Mouse (Mus musculus) intestine, embryonic 15.5 days (tissue): ENCODE data around the gene Ripor3. TPM values are rescaled to one million over a fixed set of nuclear protein-coding genes. Genes with fewer than 3 reads are reported as not detected.

Experiments used
- ATAC-seq: fragments of 200-750 bp; cut with Nextera tagmentation; 2 replicates; pipeline ENCODE4 v1.8.0; 2017; ENCODE audit warnings: moderate TSS enrichment, moderate library complexity
- H3K27ac ChIP-seq: fragments of 300-500 bp; sonication (generic); 2 replicates; pipeline ENCODE4 v1.5.1; 2015; ENCODE audit warnings: mild to moderate bottlenecking, inconsistent platforms
- H3K27me3 ChIP-seq: fragments of 300-500 bp; sonication (generic); replicated peaks from 2 replicates; pipeline ENCODE4 v1.6.1; 2015; ENCODE audit warnings: inconsistent platforms
- H3K36me3 ChIP-seq: fragments of 300-500 bp; sonication (generic); 2 replicates; pipeline ENCODE4 v1.6.1; 2015; ENCODE audit warnings: inconsistent platforms
- H3K4me1 ChIP-seq: fragments of 300-500 bp; sonication (generic); replicated peaks from 2 replicates; pipeline ENCODE4 v1.6.1; 2015; ENCODE audit warnings: inconsistent platforms
- H3K4me2 ChIP-seq: fragments of 300-500 bp; sonication (generic); replicated peaks from 2 replicates; pipeline ENCODE4 v1.6.1; 2015; ENCODE audit warnings: mild to moderate bottlenecking, inconsistent platforms
- H3K4me3 ChIP-seq: fragments of 300-500 bp; sonication (generic); replicated peaks from 2 replicates; pipeline ENCODE4 v1.5.1; 2015; ENCODE audit warnings: inconsistent platforms
- H3K9ac ChIP-seq: fragments of 300-500 bp; sonication (generic); 2 replicates; pipeline ENCODE4 v1.6.1; 2015; ENCODE audit warnings: inconsistent platforms
- H3K9me3 ChIP-seq: fragments of 300-500 bp; sonication (generic); 2 replicates; pipeline ENCODE4 v1.6.1; 2016; ENCODE audit warnings: inconsistent platforms
- WGBS: fragments of 180-500 bp; shearing (Covaris S2); methylation state at CpG from one replicate; pipeline ENCODE4 v1.1.7; 2015; 5-methylcytosine and 5-hydroxymethylcytosine counted together
- polyA plus RNA-seq: library from polyadenylated mRNA; unstranded; fragments of >200 nt; fragmentation: Nextera tagmentation; extraction: Ambion mirVana; gene quantifications from 2 replicates; pipeline ENCODE4 v1.2.1, GENCODE M21; 2015

The Ripor3 gene
- polyA plus RNA-seq, 1 experiment from 2014 or later = 3.7 TPM

GRCm38 (mm10) chr2:167933397-167933796 is 77.0 kb downstream of the Ripor3 start:
- Histone ChIP-seq H3K9me3 (no peaks in the 10 kb centered on the region), H3K9ac (peak overlapping the region; percentile 85), H3K4me1 (peaks cover 15% of the 10 kb centered on the region), H3K4me3 (peak overlapping the region; percentile 88), H3K27ac (no peak overlapping the region), H3K4me2 (peak overlapping the region; percentile 76), H3K36me3 (no peaks in the 10 kb centered on the region), H3K27me3 (no peaks in the 10 kb centered on the region)
- ATAC-seq = no peak
- WGBS = 43% methylated on average over 7 of the region's 7 CpGs

GRCm38 (mm10) chr2:167932727-167933231 is 77.6 kb downstream of the Ripor3 start:
- Histone ChIP-seq H3K9me3 (no peaks in the 10 kb centered on the region), H3K36me3 (no peaks in the 10 kb centered on the region), H3K4me3 (peak overlapping the region; percentile 88), H3K27ac (no peak overlapping the region), H3K4me1 (peaks cover 15% of the 10 kb centered on the region), H3K27me3 (no peaks in the 10 kb centered on the region), H3K9ac (peak overlapping the region; percentile 85), H3K4me2 (peak overlapping the region; percentile 76)
- under 1% methylated on average over 18 of the region's 18 CpGs for WGBS
- ATAC-seq = peak; percentile 39; the same call in 1 of the 2 replicates

- under 1% methylated on average over 98 of the region's 99 CpGs for WGBS
- Histone ChIP-seq H3K27ac (peak within 1 kb of the TSS; percentile 77), H3K9me3 (no peaks in the 10 kb centered on the region), H3K27me3 (no peaks in the 10 kb centered on the region), H3K4me1 (peaks cover 15% of the 10 kb centered on the region), H3K9ac (peak within 1 kb of the TSS; percentile 85), H3K36me3 (no peaks in the 10 kb centered on the region), H3K4me3 (peak within 1 kb of the TSS; percentile 88), H3K4me2 (peak within 1 kb of the TSS; percentile 76)
- ATAC-seq = peak; percentile 99
These were observed 78.3 kb downstream of the Ripor3 start, which contains the start of gene Ptpn1 for GRCm38 (mm10) chr2:167931985-167932726. Gene Ptpn1, plus strand, starts transcription at chr2:167932057.

GRCm38 (mm10) chr2:167930975-167931374 is 79.4 kb downstream of the Ripor3 start:
- no peak for ATAC-seq
- Histone ChIP-seq H3K4me3 (peak overlapping the region; percentile 88; the same call in 1 of the 2 replicates), H3K36me3 (no peaks in the 10 kb centered on the region), H3K4me2 (peak overlapping the region; percentile 58), H3K9ac (no peak overlapping the region), H3K27me3 (no peaks in the 10 kb centered on the region), H3K27ac (no peak overlapping the region), H3K4me1 (peaks cover 15% of the 10 kb centered on the region), H3K9me3 (no peaks in the 10 kb centered on the region)
- WGBS = 93% methylated on average over 3 of the region's 3 CpGs

Other genes with a start within 250 kb of the Ripor3 start
- 41.1 and 54.2 TPM in 2 replicates for gene Ptpn1, start 78.6 kb downstream of the Ripor3 start, polyA plus RNA-seq
- 16.9 and 17.4 TPM in 2 replicates for gene Pard6b, start 70.4 kb upstream of the Ripor3 start, polyA plus RNA-seq
- gene Adnp, start 196.5 kb upstream of the Ripor3 start, polyA plus RNA-seq = 4.6 and 6.1 TPM in 2 replicates
- 12.9 and 14.7 TPM in 2 replicates for gene Gm20716, start 219.7 kb upstream of the Ripor3 start, polyA plus RNA-seq
- 94.9 and 104 TPM in 2 replicates for gene Dpm1, start 220.0 kb upstream of the Ripor3 start, polyA plus RNA-seq
- gene Mocs3, start 220.0 kb upstream of the Ripor3 start, polyA plus RNA-seq = 5.8 and 7.3 TPM in 2 replicates